Mouse (Mus musculus) intestine, embryonic 16.5 days (tissue): ENCODE data around the gene Cda. TPM values are rescaled to one million over a fixed set of nuclear protein-coding genes. Genes with fewer than 3 reads are reported as not detected.

Source experiments
- ATAC-seq: fragments of 200-750 bp; cut with Nextera tagmentation; 2 replicates; pipeline ENCODE4 v1.8.0; 2017; ENCODE audit warnings: moderate TSS enrichment, moderate library complexity
- H3K27ac ChIP-seq: fragments of 300-500 bp; sonication (generic); 2 replicates; pipeline ENCODE4 v1.5.1; 2014; ENCODE audit warnings: mild to moderate bottlenecking, low read length
- H3K27me3 ChIP-seq: fragments of 300-500 bp; sonication (generic); replicated peaks from 2 replicates; pipeline ENCODE4 v1.6.1; 2014; ENCODE audit warnings: low read length, control low read depth, mixed read lengths; ENCODE audit not compliant: control insufficient read depth, insufficient read depth
- H3K36me3 ChIP-seq: fragments of 300-500 bp; sonication (generic); 2 replicates; pipeline ENCODE4 v1.6.1; 2014; ENCODE audit warnings: low read length, control low read depth; ENCODE audit not compliant: control insufficient read depth, insufficient read depth
- H3K4me1 ChIP-seq: fragments of 300-500 bp; sonication (generic); 2 replicates; pipeline ENCODE4 v1.6.1; 2014; ENCODE audit warnings: low read length, control low read depth, mixed read lengths; ENCODE audit not compliant: control insufficient read depth, insufficient read depth
- H3K4me2 ChIP-seq: fragments of 300-500 bp; sonication (generic); 2 replicates; pipeline ENCODE4 v1.6.1; 2014; ENCODE audit warnings: low read depth, low read length, control low read depth
- H3K4me3 ChIP-seq: fragments of 300-500 bp; sonication (generic); 2 replicates; pipeline ENCODE4 v1.5.1; 2014; ENCODE audit warnings: mild to moderate bottlenecking, low read length
- H3K9ac ChIP-seq: fragments of 300-500 bp; sonication (generic); 2 replicates; pipeline ENCODE4 v1.6.1; 2014; ENCODE audit warnings: low read depth, low read length
- H3K9me3 ChIP-seq: fragments of 300-500 bp; sonication (generic); 2 replicates; pipeline ENCODE4 v1.6.1; 2016; ENCODE audit warnings: low read length, control low read depth; ENCODE audit not compliant: control insufficient read depth
- WGBS: fragments of 180-500 bp; shearing (Covaris S2); extraction: QIAGEN DNeasy Blood & Tissue Kit; methylation state at CpG from one replicate; pipeline ENCODE4 v1.1.7; 2014; 5-methylcytosine and 5-hydroxymethylcytosine counted together
- polyA plus RNA-seq: library from polyadenylated mRNA; unstranded; fragments of >200 nt; fragmentation: Nextera tagmentation; extraction: Ambion mirVana; gene quantifications from 2 replicates; pipeline ENCODE4 v1.2.1, GENCODE M21; 2015

Gene Cda
- polyA plus RNA-seq, 1 experiment from 2014 or later: 39.2 TPM

DNA sequence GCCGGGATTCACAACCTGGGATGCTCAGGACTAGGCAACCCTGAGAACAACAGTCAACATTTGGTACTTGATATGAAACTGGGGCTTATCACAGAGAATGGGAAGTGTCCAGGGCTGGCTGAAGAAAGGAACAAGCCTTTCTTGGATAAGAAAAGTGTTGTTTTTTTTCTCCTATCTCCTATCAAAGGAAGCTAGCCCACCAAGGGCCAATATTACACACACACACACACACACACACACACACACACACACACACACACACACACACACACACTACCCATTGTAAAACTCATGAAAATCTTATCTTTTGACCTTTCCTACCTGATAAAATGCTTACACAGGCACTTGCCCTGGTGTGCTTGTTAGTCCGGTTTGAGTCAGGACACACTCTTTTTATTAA is 12.3 kb downstream of the Cda start:
- 84% methylated on average over 2 of the region's 2 CpGs for WGBS
- Histone ChIP-seq H3K4me2 (no peak overlapping the region), H3K4me1 (no peaks in the 10 kb centered on the region), H3K27me3 (no peaks in the 10 kb centered on the region), H3K4me3 (no peak overlapping the region), H3K9me3 (no peaks in the 10 kb centered on the region), H3K27ac (no peak overlapping the region), H3K9ac (no peak overlapping the region), H3K36me3 (no peaks in the 10 kb centered on the region)
- ATAC-seq: no peak

DNA sequence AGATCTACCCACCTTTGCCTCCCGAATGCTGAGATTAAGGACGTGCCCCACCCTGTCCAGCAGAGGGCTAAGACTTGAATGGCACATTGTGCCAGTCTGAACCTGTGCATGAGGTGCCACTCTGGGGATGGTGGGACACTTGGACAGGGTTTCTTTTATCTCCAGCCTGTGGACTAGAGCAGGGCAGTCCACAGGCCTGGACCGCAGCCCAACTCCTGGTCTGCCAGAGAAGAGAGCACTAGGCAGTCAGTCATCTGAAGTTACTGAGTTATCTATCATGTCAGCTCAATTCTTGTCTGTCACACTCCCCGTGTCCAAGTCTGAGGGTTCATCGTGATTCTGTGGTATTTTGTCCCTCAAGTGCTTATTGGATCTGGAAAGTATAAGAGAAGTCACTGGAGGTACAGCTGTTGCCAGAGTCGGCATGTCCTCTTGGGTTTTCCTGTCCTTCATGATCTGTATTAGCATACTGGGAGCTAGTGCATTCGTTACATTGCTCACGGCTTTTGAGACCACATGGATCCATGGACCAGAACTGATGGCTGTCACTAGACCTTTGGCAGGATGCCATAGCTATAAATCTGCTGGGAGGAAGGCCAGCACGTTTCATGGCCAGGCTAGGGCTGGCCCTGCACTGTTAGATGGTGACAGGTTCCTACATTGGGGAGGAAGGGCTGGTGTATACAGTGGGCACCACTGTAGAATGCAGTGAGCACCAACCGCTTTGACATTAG is 14.2 kb downstream of the Cda start:
- no peak overlapping the region for H3K27ac ChIP-seq
- 75% methylated on average over 10 of the region's 10 CpGs for WGBS
- no peak overlapping the region for H3K4me3 ChIP-seq
- no peaks in the 10 kb centered on the region for H3K4me1 ChIP-seq
- ATAC-seq: peak; percentile 46; the same call in 1 of the 2 replicates
- no peaks in the 10 kb centered on the region for H3K27me3 ChIP-seq
- H3K9me3 ChIP-seq: no peaks in the 10 kb centered on the region
- no peaks in the 10 kb centered on the region for H3K36me3 ChIP-seq
- no peak overlapping the region for H3K9ac ChIP-seq
- H3K4me2 ChIP-seq: no peak overlapping the region

DNA sequence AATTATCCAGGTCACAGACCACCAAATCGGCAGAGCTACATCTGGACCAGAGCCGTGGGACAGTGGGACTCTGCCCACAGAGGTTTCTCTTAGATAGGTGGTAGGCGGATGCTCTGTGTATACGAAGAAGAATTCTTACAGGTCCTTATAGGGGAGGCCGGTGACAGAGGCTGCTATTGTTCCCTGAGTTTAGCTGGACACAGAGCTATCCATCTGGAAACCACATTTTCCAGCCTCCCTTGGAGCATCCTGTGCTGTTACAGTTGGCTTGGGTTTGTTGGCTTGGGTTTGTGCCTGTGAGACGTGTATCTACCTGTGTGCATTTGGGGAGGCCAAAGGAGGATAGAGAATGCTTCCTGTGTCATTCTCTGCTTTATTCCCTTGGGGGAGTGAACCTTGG is 15.1 kb downstream of the Cda start:
- no peaks in the 10 kb centered on the region for H3K27me3 ChIP-seq
- H3K27ac ChIP-seq: no peak overlapping the region
- WGBS: 88% methylated on average over 6 of the region's 6 CpGs
- no peak overlapping the region for H3K4me3 ChIP-seq
- no peak overlapping the region for H3K9ac ChIP-seq
- ATAC-seq: no peak
- no peaks in the 10 kb centered on the region for H3K9me3 ChIP-seq
- H3K4me2 ChIP-seq: no peak overlapping the region
- H3K4me1 ChIP-seq: no peaks in the 10 kb centered on the region
- no peaks in the 10 kb centered on the region for H3K36me3 ChIP-seq

DNA sequence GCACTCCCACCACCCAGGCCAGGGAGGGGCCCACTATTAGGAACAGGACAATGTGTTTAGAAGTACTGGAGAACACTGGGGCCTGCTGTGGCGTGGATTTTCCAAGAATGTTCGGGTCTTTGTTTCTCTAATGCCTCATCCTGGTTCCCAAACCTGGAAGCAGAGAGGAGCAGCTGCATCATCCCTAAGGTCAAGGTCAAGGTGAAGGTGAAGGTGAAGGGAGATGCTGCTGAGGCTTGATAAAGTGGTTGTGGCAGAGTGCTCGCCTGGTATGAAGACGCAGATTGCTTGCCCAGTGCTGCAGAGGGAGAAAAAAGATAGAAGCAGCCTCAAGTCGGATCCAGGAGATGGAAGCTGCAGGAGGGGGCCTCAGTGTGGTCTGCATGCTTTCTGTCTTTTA is 16.0 kb downstream of the Cda start:
- Histone ChIP-seq H3K27me3 (no peaks in the 10 kb centered on the region), H3K27ac (no peak overlapping the region), H3K36me3 (no peaks in the 10 kb centered on the region), H3K9ac (no peak overlapping the region), H3K4me3 (no peak overlapping the region), H3K4me2 (no peak overlapping the region), H3K9me3 (no peaks in the 10 kb centered on the region), H3K4me1 (no peaks in the 10 kb centered on the region)
- ATAC-seq: no peak
- 82% methylated on average over 5 of the region's 5 CpGs for WGBS

DNA sequence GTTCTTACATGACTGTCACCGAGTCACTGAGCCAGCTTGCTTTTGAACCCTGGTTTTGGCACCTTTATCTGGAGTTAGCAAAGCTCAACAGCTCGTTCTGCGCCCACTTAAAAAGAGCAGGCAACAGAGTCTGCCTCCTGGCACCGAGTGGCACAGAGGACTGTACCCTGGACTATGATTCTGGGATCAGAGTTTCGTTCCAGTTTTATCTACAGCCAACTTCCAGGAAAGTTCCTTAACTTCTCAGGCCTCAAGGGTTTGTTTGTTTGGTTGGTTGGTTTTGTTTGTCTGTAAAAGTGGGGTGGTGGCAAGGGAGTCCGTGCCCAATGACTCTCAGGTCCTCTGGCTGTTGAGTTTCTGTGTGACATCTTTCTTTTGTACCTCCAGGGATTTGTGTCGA is 19.1 kb downstream of the Cda start:
- Histone ChIP-seq H3K4me1 (no peaks in the 10 kb centered on the region), H3K27me3 (no peaks in the 10 kb centered on the region), H3K27ac (no peak overlapping the region), H3K36me3 (no peaks in the 10 kb centered on the region), H3K9me3 (no peaks in the 10 kb centered on the region), H3K9ac (no peak overlapping the region), H3K4me2 (no peak overlapping the region), H3K4me3 (no peak overlapping the region)
- 78% methylated on average over 7 of the region's 7 CpGs for WGBS
- ATAC-seq: no peak

DNA sequence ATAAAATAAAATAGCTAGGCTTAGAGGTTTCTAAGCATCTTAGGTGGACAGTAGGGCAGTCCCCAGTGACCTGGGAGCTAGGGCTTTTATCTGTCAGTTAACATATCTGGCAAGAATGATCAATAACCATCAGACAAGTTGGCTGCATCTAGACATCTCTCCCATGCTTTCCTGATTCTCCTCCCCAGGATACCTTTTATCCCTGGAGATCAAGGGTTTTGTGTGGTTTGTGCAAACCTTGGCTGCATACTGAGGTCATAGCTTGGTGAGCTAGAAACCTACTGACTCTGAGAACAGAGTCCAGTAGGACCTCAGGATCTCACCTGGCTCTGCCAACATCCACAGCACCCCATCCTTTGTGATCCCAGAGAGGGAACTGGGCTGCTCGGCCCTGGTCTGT is 20.5 kb downstream of the Cda start:
- H3K4me1 ChIP-seq: peaks cover 9% of the 10 kb centered on the region; the same call in 1 of the 2 replicates
- no peak for ATAC-seq
- no peaks in the 10 kb centered on the region for H3K9me3 ChIP-seq
- H3K4me3 ChIP-seq: no peak overlapping the region
- no peaks in the 10 kb centered on the region for H3K27me3 ChIP-seq
- H3K9ac ChIP-seq: no peak overlapping the region
- WGBS: 81% methylated on average over 1 of the region's 1 CpGs
- no peak overlapping the region for H3K27ac ChIP-seq
- H3K36me3 ChIP-seq: no peaks in the 10 kb centered on the region
- H3K4me2 ChIP-seq: no peak overlapping the region

DNA sequence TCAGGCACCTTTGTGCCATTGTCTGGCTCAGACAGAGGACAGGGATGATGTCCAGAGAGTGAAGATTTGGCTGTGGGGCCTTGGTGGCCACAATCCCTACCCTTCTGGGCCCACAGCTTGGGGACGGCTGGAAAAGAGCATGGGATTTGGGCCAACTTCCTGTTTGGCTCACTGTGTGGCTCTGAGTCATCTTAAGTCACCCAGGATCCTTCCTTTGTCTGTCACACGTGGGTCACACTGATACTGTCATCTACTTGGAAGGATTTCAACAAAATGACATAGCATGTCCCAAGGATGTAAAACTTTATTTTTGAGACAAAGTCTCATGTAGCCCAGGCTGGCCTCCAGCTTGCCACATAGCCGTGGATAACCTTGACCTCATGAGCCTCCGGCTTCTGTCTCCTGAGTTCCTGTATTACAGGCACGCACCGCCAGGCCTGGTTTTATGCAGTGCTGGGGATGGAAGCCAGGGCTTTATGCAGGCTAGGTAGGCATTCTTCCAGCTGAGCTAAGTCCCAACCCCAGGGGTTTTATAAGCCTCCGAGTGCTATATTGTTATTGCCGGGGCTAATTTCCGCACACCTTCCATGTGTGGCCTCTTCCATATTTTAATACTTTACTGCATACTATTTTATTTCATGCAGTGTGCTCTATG is 22.8 kb downstream of the Cda start:
- H3K9me3 ChIP-seq: no peaks in the 10 kb centered on the region

DNA sequence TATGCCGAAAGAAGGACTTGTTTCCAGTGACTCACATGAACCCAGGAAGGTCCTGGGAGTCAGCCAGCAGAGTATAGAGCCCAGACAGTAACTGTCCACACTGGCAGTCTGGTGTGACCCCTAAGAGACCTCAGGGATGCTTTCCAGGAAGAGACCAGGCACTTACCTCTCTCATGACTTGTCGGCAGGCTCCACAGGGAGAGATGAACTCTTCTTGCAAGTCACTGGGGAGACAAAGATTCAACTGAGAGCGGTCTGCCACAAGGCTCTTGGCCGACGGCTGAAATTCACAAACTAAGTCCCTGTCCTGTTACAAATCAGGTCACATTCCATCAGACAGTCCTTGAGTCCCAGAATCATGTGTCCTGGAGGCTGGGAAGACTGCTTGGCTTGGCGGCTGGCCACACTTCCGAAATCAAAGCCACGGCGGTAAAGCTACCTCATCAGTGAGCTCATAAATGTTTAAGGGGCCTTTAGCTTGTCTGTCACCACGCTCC is 24.4 kb downstream of the Cda start:
- ATAC-seq: no peak
- Histone ChIP-seq H3K36me3 (no peaks in the 10 kb centered on the region), H3K4me3 (no peak overlapping the region), H3K9ac (peak overlapping the region; percentile 39; the same call in 1 of the 2 replicates), H3K27me3 (no peaks in the 10 kb centered on the region), H3K9me3 (no peaks in the 10 kb centered on the region), H3K4me2 (no peak overlapping the region), H3K27ac (peak overlapping the region; percentile 92), H3K4me1 (peaks cover 11% of the 10 kb centered on the region; the same call in 1 of the 2 replicates)
- 61% methylated on average over 10 of the region's 10 CpGs for WGBS

More for the DNA sequence above, 22.8 kb downstream of the Cda start:
- no peak overlapping the region for H3K9ac ChIP-seq
- no peaks in the 10 kb centered on the region for H3K36me3 ChIP-seq
- H3K27ac ChIP-seq: no peak overlapping the region
- ATAC-seq: no peak
- H3K4me3 ChIP-seq: no peak overlapping the region
- no peaks in the 10 kb centered on the region for H3K27me3 ChIP-seq
- H3K4me1 ChIP-seq: peaks cover 11% of the 10 kb centered on the region; the same call in 1 of the 2 replicates
- WGBS: 80% methylated on average over 9 of the region's 9 CpGs
- no peak overlapping the region for H3K4me2 ChIP-seq

DNA sequence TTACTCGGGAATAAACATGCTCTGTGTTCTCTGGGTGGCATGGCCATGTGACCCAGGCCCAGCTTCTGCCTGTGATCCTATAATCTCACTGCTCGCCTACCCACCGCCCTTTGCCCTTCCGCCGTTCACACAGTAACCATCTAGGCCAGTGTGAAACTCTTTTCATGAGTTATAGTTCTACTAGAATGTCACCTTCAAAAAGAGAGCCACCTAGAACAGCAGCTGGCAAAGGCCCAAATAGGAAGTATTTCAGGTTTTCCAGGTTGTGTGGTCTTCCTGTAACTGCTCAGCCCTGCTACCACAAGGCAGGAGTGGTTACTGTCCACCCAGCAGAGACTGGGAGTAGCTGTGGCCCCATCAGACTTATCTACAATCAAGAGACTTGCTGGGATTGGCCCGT is 25.0 kb downstream of the Cda start:
- Histone ChIP-seq H3K9ac (peak overlapping the region; percentile 39; the same call in 1 of the 2 replicates), H3K4me3 (no peak overlapping the region), H3K36me3 (no peaks in the 10 kb centered on the region), H3K9me3 (no peaks in the 10 kb centered on the region), H3K27me3 (no peaks in the 10 kb centered on the region), H3K4me2 (no peak overlapping the region; the same call in 1 of the 2 replicates), H3K4me1 (peaks cover 11% of the 10 kb centered on the region; the same call in 1 of the 2 replicates), H3K27ac (peak overlapping the region; percentile 92)
- WGBS: 52% methylated on average over 6 of the region's 6 CpGs
- ATAC-seq: peak; percentile 97
